Mouse (Mus musculus) MN1 (cell line): ENCODE data around the gene Olfr1093.

ENCODE experiments used
- DNase-seq: peaks from one replicate; pipeline ENCODE4 v3.0.0-alpha.2; 2016; ENCODE audit warnings: low spot score

Olfr1093 gene

GRCm38 (mm10) chr2:86782179-86782578 lies at the start of gene Olfr1093:
TSS of gene Olfr1093 (plus strand) at chr2:86782479.
- no peak for DNase-seq

- no peak for DNase-seq
Measured at GRCm38 (mm10) chr2:86733601-86734000, 48.7 kb upstream of the Olfr1093 start, which contains the start of gene Olfr1089. TSS of gene Olfr1089 (minus strand) at chr2:86733701.

- DNase-seq: no peak
Measured at GRCm38 (mm10) chr2:86758893-86759292, 23.4 kb upstream of the Olfr1093 start, which contains the start of gene Olfr1090. TSS of gene Olfr1090 (minus strand) at chr2:86758993.

- DNase-seq: no peak
Measured at GRCm38 (mm10) chr2:86761050-86761449, 21.2 kb upstream of the Olfr1093 start.

- no peak for DNase-seq
Measured at GRCm38 (mm10) chr2:86809918-86810317, 27.6 kb downstream of the Olfr1093 start, which contains the start of gene Olfr141. TSS of gene Olfr141 (minus strand) at chr2:86810018.

- no peak for DNase-seq
Measured at GRCm38 (mm10) chr2:86824363-86824762, 42.1 kb downstream of the Olfr1093 start, which contains the start of gene Olfr1094. TSS of gene Olfr1094 (plus strand) at chr2:86824663.
